Mouse (Mus musculus) liver, embryonic 14.5 days (tissue): Measurements from ENCODE around the gene Lep. TPM values are rescaled to one million over a fixed set of nuclear protein-coding genes. Genes with fewer than 3 reads are reported as not detected.

ENCODE experiments used
- ATAC-seq: fragments of 200-750 bp; cut with Nextera tagmentation; 2 replicates; pipeline ENCODE4 v1.8.0; 2017; ENCODE audit warnings: moderate number of reproducible peaks, mild to moderate bottlenecking, moderate library complexity; ENCODE audit not compliant: insufficient read depth
- DNase-seq, 3 experiments: peaks; one replicate each; pipeline ENCODE4 v3.0.0-alpha.2; 2012 to 2013; ENCODE audit warnings: low read depth in 3 of 3, low spot score in 3 of 3
- H3K27ac ChIP-seq: fragments of 300-500 bp; sonication (generic); 2 replicates; pipeline ENCODE4 v1.5.1; 2014; ENCODE audit warnings: moderate library complexity, mild to moderate bottlenecking, control low read depth, inconsistent platforms
- H3K27me3 ChIP-seq: fragments of 300-500 bp; sonication (generic); 2 replicates; pipeline ENCODE4 v1.6.1; 2014; ENCODE audit warnings: mild to moderate bottlenecking, low read length, moderate library complexity; ENCODE audit not compliant: control insufficient read depth, insufficient read depth
- H3K36me3 ChIP-seq: fragments of 300-500 bp; sonication (generic); replicated peaks from 2 replicates; pipeline ENCODE4 v1.6.1; 2014; ENCODE audit warnings: low read depth; ENCODE audit not compliant: control insufficient read depth, insufficient read depth
- H3K4me1 ChIP-seq, 2 experiments: fragments of 200-500 bp in 1 of 2; fragments of 300-500 bp in 1 of 2; sonication (generic) in 1 of 2; replicated peaks; 2 replicates each; pipeline ENCODE4 v1.6.1; 2012 to 2014; ENCODE audit warnings: antibody characterized with exemption in 1 of 2, inconsistent platforms in 1 of 2, low read length in 1 of 2; ENCODE audit not compliant: control insufficient read depth in 2 of 2, insufficient read depth in 2 of 2
- H3K4me2 ChIP-seq: fragments of 300-500 bp; sonication (generic); 2 replicates; pipeline ENCODE4 v1.6.1; 2014; ENCODE audit warnings: low read depth, mild to moderate bottlenecking, control low read depth, moderate library complexity
- H3K4me3 ChIP-seq, 2 experiments: fragments of 200-500 bp in 1 of 2; fragments of 300-500 bp in 1 of 2; sonication (generic) in 1 of 2; 2 replicates each; pipeline ENCODE4 v1.5.1; 2012 to 2014; ENCODE audit warnings: low read depth in 2 of 2, low read length in 2 of 2, mild to moderate bottlenecking in 2 of 2, control low read depth in 1 of 2, inconsistent platforms in 1 of 2, moderate library complexity in 1 of 2; ENCODE audit not compliant: insufficient read depth in 1 of 2
- H3K9ac ChIP-seq: fragments of 300-500 bp; sonication (generic); replicated peaks from 2 replicates; pipeline ENCODE4 v1.6.1; 2014; ENCODE audit warnings: mild to moderate bottlenecking, control low read depth, moderate library complexity
- H3K9me3 ChIP-seq: fragments of 300-500 bp; sonication (generic); 2 replicates; pipeline ENCODE4 v1.6.1; 2016; ENCODE audit warnings: low read length, mixed read lengths; ENCODE audit not compliant: control insufficient read depth
- CTCF ChIP-seq: IDR thresholded peaks from 2 replicates; pipeline ENCODE4 v1.5.1; 2016; ENCODE audit warnings: antibody characterized with exemption, low read depth, control low read depth
- EP300 ChIP-seq: IDR thresholded peaks from 2 replicates; pipeline ENCODE4 v1.6.1; 2016; ENCODE audit warnings: antibody characterized with exemption, low read depth
- WGBS: fragments of 180-500 bp; shearing (Covaris S2); extraction: QIAGEN DNeasy Blood & Tissue Kit; methylation state at CpG from one replicate; pipeline ENCODE4 v1.1.7; 2014; ENCODE audit not compliant: insufficient replicate concordance; 5-methylcytosine and 5-hydroxymethylcytosine counted together
- polyA plus RNA-seq, 2 experiments: library from polyadenylated mRNA; depleted of rRNA in 1 of 2; stranded (reverse) in 1 of 2; unstranded in 1 of 2; fragments of >200 nt; fragmentation: Nextera tagmentation in 1 of 2; extraction: Ambion mirVana in 1 of 2; gene quantifications; 2 replicates each; pipeline versions ENCODE4 v1.2.1 to v1.2.3; 2012 to 2014

Gene Lep
- polyA plus RNA-seq, 2 experiments: not detected

DNA sequence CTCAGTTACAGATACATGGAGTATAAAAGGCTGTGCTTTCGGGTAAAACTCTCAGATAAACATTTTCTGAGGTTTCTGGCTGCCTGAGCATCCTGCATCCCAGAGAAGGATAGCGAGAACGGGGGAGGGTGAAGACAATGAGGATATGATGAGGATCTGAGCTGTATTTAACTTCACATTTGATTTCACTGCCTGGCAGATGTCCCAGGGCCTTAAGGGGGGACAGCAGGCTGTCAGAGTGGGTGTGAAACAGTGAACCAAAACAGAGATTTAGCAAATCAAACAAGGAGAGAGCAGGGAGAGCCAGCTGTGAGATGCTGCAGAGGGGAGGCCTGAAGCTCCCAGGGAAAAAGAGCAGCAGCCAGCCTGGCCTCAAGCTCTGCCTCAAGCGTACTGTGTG is 19.3 kb downstream of the Lep start:
- ATAC-seq (no peak), DNase-seq (no peak)
- H3K27ac ChIP-seq: no peak overlapping the region
- no peaks in the 10 kb centered on the region for H3K36me3 ChIP-seq
- no peak overlapping the region for H3K4me2 ChIP-seq
- no peak overlapping the region for H3K9ac ChIP-seq
- no peak for TF ChIP-seq CTCF
- no peak for TF ChIP-seq EP300
- H3K27me3 ChIP-seq: no peaks in the 10 kb centered on the region
- WGBS: 56% methylated on average over 4 of the region's 4 CpGs
- no peaks in the 10 kb centered on the region for H3K4me1 ChIP-seq
- H3K9me3 ChIP-seq: no peaks in the 10 kb centered on the region
- no peak overlapping the region for H3K4me3 ChIP-seq

GRCm38 (mm10) chr6:29081826-29082363 is 21.9 kb downstream of the Lep start:
- Histone ChIP-seq H3K4me1 (no peaks in the 10 kb centered on the region), H3K4me3 (no peak overlapping the region), H3K9ac (no peak overlapping the region), H3K27ac (no peak overlapping the region), H3K4me2 (no peak overlapping the region), H3K27me3 (no peaks in the 10 kb centered on the region), H3K9me3 (no peaks in the 10 kb centered on the region), H3K36me3 (no peaks in the 10 kb centered on the region)
- DNase-seq: no peak
- WGBS: 66% methylated on average over 10 of the region's 10 CpGs
- ATAC-seq: no peak
- TF ChIP-seq EP300 (no peak), CTCF (no peak)

DNA sequence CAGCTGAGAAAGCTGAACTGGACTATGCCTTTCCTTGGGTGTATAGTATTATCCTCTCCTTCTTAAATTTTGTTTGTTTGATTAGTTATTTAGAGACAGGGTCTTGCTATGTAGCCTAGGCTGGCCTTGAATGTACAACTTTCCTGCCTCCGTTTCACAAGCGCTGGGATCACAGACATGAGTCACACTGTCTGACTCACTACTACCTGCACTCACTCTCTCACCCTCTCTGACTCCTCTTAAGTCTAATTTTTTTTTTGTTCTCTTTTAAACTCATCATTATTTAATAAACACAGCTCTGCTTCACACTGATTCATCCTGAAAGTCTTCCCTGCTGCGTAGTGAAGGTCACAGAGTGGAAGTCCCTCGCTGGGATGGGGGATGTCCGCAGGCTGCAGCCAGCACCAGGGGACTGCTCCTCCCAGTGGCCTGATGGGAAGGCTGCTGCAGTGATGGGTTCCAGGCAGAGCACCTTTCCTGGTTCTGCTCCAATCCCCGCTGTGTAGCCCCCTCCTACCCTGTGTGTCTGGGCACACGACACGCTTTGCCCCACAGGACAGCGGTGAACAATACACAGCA is 22.8 kb downstream of the Lep start:
- H3K27me3 ChIP-seq: no peaks in the 10 kb centered on the region
- no peaks in the 10 kb centered on the region for H3K4me1 ChIP-seq
- no peaks in the 10 kb centered on the region for H3K36me3 ChIP-seq
- H3K4me3 ChIP-seq: no peak overlapping the region
- H3K9me3 ChIP-seq: no peaks in the 10 kb centered on the region
- no peak overlapping the region for H3K9ac ChIP-seq
- WGBS: 47% methylated on average over 9 of the region's 9 CpGs
- ATAC-seq (no peak), DNase-seq (no peak)
- TF ChIP-seq EP300 (no peak), CTCF (no peak)
- no peak overlapping the region for H3K4me2 ChIP-seq
- no peak overlapping the region for H3K27ac ChIP-seq

DNA sequence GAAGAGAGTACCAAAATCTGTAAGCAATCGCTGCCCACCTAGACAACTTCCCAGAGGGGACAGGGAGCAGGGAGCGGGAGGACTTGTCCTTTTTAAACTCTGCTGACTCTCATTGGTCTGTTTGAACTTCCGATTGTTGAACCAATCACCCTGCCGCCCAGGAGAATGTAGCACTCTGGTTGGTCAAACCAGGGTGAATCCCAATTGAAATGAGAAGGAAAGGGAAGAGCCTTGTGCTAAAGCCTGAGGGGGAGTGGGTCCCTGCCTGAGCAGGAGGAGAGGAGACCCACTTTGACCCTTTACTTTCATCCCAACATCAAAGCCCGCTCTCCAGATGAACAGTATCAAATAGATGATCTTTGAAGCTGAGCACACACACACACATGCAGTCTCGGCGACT is 24.4 kb downstream of the Lep start:
- DNase-seq (no peak), ATAC-seq (no peak)
- no peak overlapping the region for H3K27ac ChIP-seq
- no peak for TF ChIP-seq EP300
- TF ChIP-seq CTCF: no peak
- no peaks in the 10 kb centered on the region for H3K27me3 ChIP-seq
- no peaks in the 10 kb centered on the region for H3K4me1 ChIP-seq
- no peaks in the 10 kb centered on the region for H3K36me3 ChIP-seq
- 56% methylated on average over 7 of the region's 7 CpGs for WGBS
- no peak overlapping the region for H3K4me2 ChIP-seq
- H3K9ac ChIP-seq: no peak overlapping the region
- H3K9me3 ChIP-seq: no peaks in the 10 kb centered on the region
- H3K4me3 ChIP-seq: no peak overlapping the region

- no peak for TF ChIP-seq EP300
- no peak for TF ChIP-seq CTCF
- no peaks in the 10 kb centered on the region for H3K36me3 ChIP-seq
- no peaks in the 10 kb centered on the region for H3K27me3 ChIP-seq
- 36% methylated on average over 7 of the region's 7 CpGs for WGBS
- no peaks in the 10 kb centered on the region for H3K4me1 ChIP-seq
- no peaks in the 10 kb centered on the region for H3K9me3 ChIP-seq
- no peak overlapping the region for H3K4me2 ChIP-seq
- H3K27ac ChIP-seq: no peak overlapping the region
- H3K9ac ChIP-seq: no peak overlapping the region
- no peak overlapping the region for H3K4me3 ChIP-seq
- no peak for DNase-seq
- ATAC-seq: no peak
These were observed 28.1 kb downstream of the Lep start for GRCm38 (mm10) chr6:29087921-29088709.
